Mouse (Mus musculus) stomach, embryonic 15.5 days (tissue): ENCODE measurements at regions not wholly inside any gene's neighbourhood (a gene's known extent, or its start where the extent isn't known, plus 50 kb on each side); places are given as distances from the start of the nearest gene placed in this dataset.

Experiments used
- ATAC-seq: fragments of 200-750 bp; cut with Nextera tagmentation; 2 replicates; pipeline ENCODE4 v1.8.0; 2017; ENCODE audit warnings: low read depth, moderate number of reproducible peaks, moderate TSS enrichment; ENCODE audit not compliant: insufficient read depth, low FRiP score
- H3K27ac ChIP-seq: fragments of 300-500 bp; sonication (generic); 2 replicates; pipeline ENCODE4 v1.5.1; 2015; ENCODE audit warnings: mild to moderate bottlenecking, inconsistent platforms
- H3K27me3 ChIP-seq: fragments of 300-500 bp; sonication (generic); replicated peaks from 2 replicates; pipeline ENCODE4 v1.6.1; 2015; ENCODE audit warnings: inconsistent platforms
- H3K36me3 ChIP-seq: fragments of 300-500 bp; sonication (generic); 2 replicates; pipeline ENCODE4 v1.6.1; 2015; ENCODE audit warnings: inconsistent platforms
- H3K4me1 ChIP-seq: fragments of 300-500 bp; sonication (generic); 2 replicates; pipeline ENCODE4 v1.6.1; 2015; ENCODE audit warnings: inconsistent platforms
- H3K4me2 ChIP-seq: fragments of 300-500 bp; sonication (generic); 2 replicates; pipeline ENCODE4 v1.6.1; 2015; ENCODE audit warnings: mild to moderate bottlenecking, inconsistent platforms
- H3K4me3 ChIP-seq: fragments of 300-500 bp; sonication (generic); replicated peaks from 2 replicates; pipeline ENCODE4 v1.5.1; 2015; ENCODE audit warnings: inconsistent platforms
- H3K9ac ChIP-seq: fragments of 300-500 bp; sonication (generic); 2 replicates; pipeline ENCODE4 v1.6.1; 2015; ENCODE audit warnings: inconsistent platforms
- H3K9me3 ChIP-seq: fragments of 300-500 bp; sonication (generic); 2 replicates; pipeline ENCODE4 v1.6.1; 2016; ENCODE audit warnings: inconsistent platforms
- WGBS: fragments of 180-500 bp; shearing (Covaris S2); methylation state at CpG from one replicate; pipeline ENCODE4 v1.1.7; 2015; 5-methylcytosine and 5-hydroxymethylcytosine counted together

- no peak for ATAC-seq
- peak overlapping the region; percentile 22; the same call in 1 of the 2 replicates for H3K4me2 ChIP-seq
Observed at GRCm38 (mm10) chr7:37357647-37358395, 415.6 kb downstream of the Zfp536 start.

DNA sequence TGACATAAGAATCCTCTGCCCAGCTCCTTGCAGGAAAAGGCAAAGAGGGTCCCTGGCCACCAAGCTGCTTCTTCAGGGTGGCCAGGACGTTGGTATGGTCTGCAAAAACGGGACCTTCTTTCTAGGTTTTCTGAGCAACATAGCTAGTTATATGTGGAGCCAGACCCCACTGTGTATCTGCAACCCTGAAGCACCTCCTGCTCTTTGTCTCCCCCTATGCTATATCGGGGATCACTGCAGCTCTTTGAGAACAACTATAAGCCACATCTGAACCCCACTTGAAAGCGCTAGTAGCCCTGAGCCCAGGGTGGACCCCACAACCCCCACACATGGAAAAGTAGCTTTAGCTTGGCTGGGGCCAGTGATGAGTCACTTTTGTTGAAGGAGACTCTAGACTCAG lies 414.9 kb downstream of the Zfp536 start:
- H3K9ac ChIP-seq, result no peak overlapping the region
- H3K36me3 ChIP-seq, result no peaks in the 10 kb centered on the region
- H3K4me1 ChIP-seq, result peaks cover 12% of the 10 kb centered on the region
- WGBS, result 64% methylated on average over 4 of the region's 4 CpGs
- H3K27me3 ChIP-seq, result no peaks in the 10 kb centered on the region
- H3K4me3 ChIP-seq, result no peak overlapping the region
- no peak overlapping the region for H3K27ac ChIP-seq
- no peak for ATAC-seq
- H3K4me2 ChIP-seq, result no peak overlapping the region
- no peaks in the 10 kb centered on the region for H3K9me3 ChIP-seq

More at GRCm38 (mm10) chr7:37357647-37358395, 415.6 kb downstream of the Zfp536 start:
- Histone ChIP-seq H3K36me3 (no peaks in the 10 kb centered on the region), H3K9ac (no peak overlapping the region), H3K27me3 (no peaks in the 10 kb centered on the region), H3K9me3 (no peaks in the 10 kb centered on the region), H3K4me1 (peaks cover 12% of the 10 kb centered on the region), H3K27ac (no peak overlapping the region), H3K4me3 (no peak overlapping the region)
- 20% methylated on average over 19 of the region's 21 CpGs for WGBS

DNA sequence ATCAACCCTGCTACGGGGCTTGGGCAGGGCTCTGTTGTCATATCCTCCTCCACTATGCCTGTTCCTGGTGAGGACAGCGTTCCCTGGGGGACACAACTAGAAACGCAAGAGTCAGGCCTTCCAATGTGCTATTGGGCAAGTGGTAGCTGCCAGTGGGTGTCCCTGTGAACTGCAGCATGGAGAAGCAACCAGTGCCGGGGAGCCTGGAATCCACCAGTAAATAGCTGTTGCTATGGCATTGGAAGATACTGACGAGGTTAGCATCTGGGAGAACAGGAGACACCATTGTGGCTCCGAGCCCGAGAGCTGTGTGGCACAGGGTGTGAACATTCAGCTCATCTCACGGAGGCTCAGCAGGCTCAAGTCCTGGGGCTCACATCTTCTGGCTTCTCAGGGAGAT lies 414.0 kb downstream of the Zfp536 start:
- ATAC-seq, result no peak
- Histone ChIP-seq H3K9ac (no peak overlapping the region), H3K27me3 (no peaks in the 10 kb centered on the region), H3K4me3 (no peak overlapping the region), H3K36me3 (no peaks in the 10 kb centered on the region), H3K4me1 (peaks cover 15% of the 10 kb centered on the region), H3K4me2 (no peak overlapping the region), H3K9me3 (no peaks in the 10 kb centered on the region), H3K27ac (no peak overlapping the region)
- WGBS, result 85% methylated on average over 8 of the region's 8 CpGs

- WGBS, result 8% methylated on average over 3 of the region's 3 CpGs
- Histone ChIP-seq H3K4me1 (peaks cover 15% of the 10 kb centered on the region), H3K27ac (no peak overlapping the region), H3K9ac (no peak overlapping the region), H3K27me3 (no peaks in the 10 kb centered on the region), H3K36me3 (no peaks in the 10 kb centered on the region), H3K4me3 (no peak overlapping the region), H3K4me2 (no peak overlapping the region), H3K9me3 (no peaks in the 10 kb centered on the region)
- no peak for ATAC-seq
Observed at GRCm38 (mm10) chr7:37360171-37360570, 413.3 kb downstream of the Zfp536 start.

DNA sequence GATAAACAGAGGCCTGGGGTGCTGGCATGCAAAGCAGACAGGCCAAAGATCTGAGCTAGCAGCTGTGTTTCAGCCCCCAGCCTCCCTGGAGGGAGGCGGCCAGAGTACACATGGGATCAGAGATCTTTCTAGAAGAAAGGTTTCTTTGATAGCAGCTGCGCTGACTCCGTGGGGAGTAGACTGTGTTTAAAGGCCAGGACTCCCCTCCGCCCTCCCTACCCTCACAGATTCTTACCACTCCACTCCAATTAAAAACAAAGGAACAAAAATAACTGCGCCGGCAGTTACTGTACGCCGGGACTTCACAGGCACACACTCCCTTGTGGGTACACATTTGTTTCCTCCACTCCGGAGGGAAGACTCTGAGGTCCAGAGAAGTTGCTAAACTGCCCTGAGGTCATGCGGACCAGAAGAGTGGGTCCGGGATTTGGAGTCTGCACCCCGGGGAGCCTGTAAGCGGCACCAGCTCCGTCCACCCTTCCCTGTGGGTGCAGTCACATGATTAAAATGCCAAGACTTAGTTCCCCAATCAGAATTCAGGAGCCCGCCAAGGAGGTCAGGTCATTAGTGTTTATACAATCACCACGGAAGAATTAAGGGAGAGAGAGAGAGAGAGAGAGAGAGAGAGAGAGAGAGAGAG lies 411.5 kb downstream of the Zfp536 start:
- 3% methylated on average over 16 of the region's 16 CpGs for WGBS
- Histone ChIP-seq H3K9ac (no peak overlapping the region), H3K9me3 (no peaks in the 10 kb centered on the region), H3K36me3 (no peaks in the 10 kb centered on the region), H3K4me2 (peak overlapping the region; percentile 62), H3K4me1 (peaks cover 15% of the 10 kb centered on the region), H3K4me3 (peak overlapping the region; percentile 34), H3K27me3 (no peaks in the 10 kb centered on the region), H3K27ac (peak overlapping the region; percentile 84)
- ATAC-seq, result peak; percentile 67

DNA sequence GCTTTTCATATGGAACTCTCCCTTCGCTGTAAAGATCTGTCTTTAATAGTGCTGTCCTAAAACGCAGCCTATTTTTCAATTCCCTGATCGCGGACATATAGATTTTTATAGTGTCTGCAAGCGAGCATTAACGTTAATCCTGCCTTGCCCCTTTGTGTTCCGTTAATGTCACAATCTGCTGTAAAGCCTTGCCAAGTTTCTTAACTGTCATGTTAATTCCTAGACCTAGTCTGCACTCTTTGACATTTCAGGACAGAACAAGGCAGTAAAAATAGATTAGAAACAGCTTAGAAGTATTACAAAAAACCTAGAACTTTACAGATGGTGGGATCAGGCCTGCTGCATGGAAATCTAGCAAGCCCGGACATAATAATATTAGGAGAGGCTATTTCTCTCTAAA lies 410.6 kb downstream of the Zfp536 start:
- 20% methylated on average over 8 of the region's 8 CpGs for WGBS
- Histone ChIP-seq H3K27ac (peak overlapping the region; percentile 80), H3K9ac (no peak overlapping the region), H3K4me2 (peak overlapping the region; percentile 62), H3K4me3 (0 out of 2 replicates have a peak overlapping the region, but pooled peaks have one; percentile 2), H3K9me3 (no peaks in the 10 kb centered on the region), H3K27me3 (no peaks in the 10 kb centered on the region), H3K4me1 (peaks cover 11% of the 10 kb centered on the region), H3K36me3 (no peaks in the 10 kb centered on the region)
- no peak for ATAC-seq

DNA sequence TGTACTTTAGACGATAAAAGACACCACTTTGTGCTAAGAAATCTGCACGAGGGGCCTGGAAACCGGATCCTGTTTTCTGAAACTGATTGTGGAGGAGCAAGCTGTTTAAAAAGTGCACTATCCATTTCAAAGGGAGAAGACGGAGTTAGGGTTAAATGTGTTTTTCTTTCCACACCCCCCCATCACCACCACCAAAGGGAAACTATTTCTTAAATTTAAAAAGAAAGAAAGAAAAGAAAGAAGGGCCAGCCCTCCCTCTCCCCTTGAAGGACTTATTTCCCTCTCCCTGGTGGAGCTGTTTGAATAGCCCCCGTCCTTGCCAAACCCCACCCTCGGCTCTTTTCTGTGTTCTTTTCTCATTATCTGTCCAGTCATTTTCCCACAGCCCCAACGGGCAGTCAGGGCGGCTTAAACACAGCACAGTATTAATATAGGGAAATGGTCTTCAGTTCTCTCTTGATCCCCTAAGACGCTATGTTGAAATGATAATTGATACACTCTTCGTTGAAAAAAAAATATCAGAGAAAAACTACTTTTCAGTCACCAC lies 409.7 kb downstream of the Zfp536 start:
- no peaks in the 10 kb centered on the region for H3K9me3 ChIP-seq
- H3K36me3 ChIP-seq, result no peaks in the 10 kb centered on the region
- ATAC-seq, result no peak
- H3K27ac ChIP-seq, result peak overlapping the region; percentile 80
- peak overlapping the region; percentile 9; the same call in 1 of the 2 replicates for H3K4me2 ChIP-seq
- no peak overlapping the region for H3K9ac ChIP-seq
- WGBS, result 16% methylated on average over 10 of the region's 10 CpGs
- H3K4me3 ChIP-seq, result no peak overlapping the region
- no peaks in the 10 kb centered on the region for H3K27me3 ChIP-seq
- peaks cover 11% of the 10 kb centered on the region for H3K4me1 ChIP-seq

- Histone ChIP-seq H3K4me2 (no peak overlapping the region), H3K27ac (peak overlapping the region; percentile 80; the same call in 1 of the 2 replicates), H3K27me3 (no peaks in the 10 kb centered on the region), H3K36me3 (no peaks in the 10 kb centered on the region), H3K9me3 (no peaks in the 10 kb centered on the region), H3K4me1 (peaks cover 11% of the 10 kb centered on the region), H3K4me3 (no peak overlapping the region), H3K9ac (no peak overlapping the region)
- WGBS, result 42% methylated on average over 9 of the region's 9 CpGs
- no peak for ATAC-seq
Observed at GRCm38 (mm10) chr7:37364221-37364620, 409.2 kb downstream of the Zfp536 start.

- H3K4me3 ChIP-seq, result no peak overlapping the region
- no peak overlapping the region; the same call in 1 of the 2 replicates for H3K27ac ChIP-seq
- H3K9me3 ChIP-seq, result no peaks in the 10 kb centered on the region
- no peak overlapping the region for H3K4me2 ChIP-seq
- WGBS, result 68% methylated on average over 19 of the region's 19 CpGs
- no peak for ATAC-seq
- no peaks in the 10 kb centered on the region for H3K27me3 ChIP-seq
- no peak overlapping the region for H3K9ac ChIP-seq
- H3K4me1 ChIP-seq, result peaks cover 11% of the 10 kb centered on the region
- H3K36me3 ChIP-seq, result no peaks in the 10 kb centered on the region
Observed at GRCm38 (mm10) chr7:37366006-37366405, 407.4 kb downstream of the Zfp536 start.

DNA sequence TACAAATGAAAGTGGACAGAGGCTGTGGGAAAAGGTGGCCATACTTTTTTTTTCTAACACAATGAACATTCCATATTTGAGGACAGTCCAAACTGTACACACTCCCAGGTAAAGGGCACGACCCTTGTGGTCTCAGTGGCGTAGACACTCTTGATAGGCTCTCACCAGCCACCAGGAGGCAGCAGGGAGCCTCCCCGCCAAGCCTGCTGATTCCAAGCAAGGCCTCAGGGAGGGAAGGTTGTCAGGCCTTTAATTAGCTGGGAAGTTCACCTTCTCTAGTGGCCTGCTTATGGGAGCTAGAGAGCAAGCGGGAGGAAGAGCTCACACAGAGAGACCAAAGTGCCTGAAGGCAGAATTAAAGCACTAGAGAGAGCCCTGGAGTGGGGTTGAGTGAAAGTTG lies 403.7 kb downstream of the Zfp536 start:
- H3K36me3 ChIP-seq, result no peaks in the 10 kb centered on the region
- H3K9ac ChIP-seq, result no peak overlapping the region
- no peak overlapping the region for H3K4me3 ChIP-seq
- H3K4me2 ChIP-seq, result no peak overlapping the region
- H3K9me3 ChIP-seq, result no peaks in the 10 kb centered on the region
- H3K4me1 ChIP-seq, result no peaks in the 10 kb centered on the region
- ATAC-seq, result no peak
- H3K27me3 ChIP-seq, result no peaks in the 10 kb centered on the region; the same call in 1 of the 2 replicates
- H3K27ac ChIP-seq, result no peak overlapping the region
- 63% methylated on average over 4 of the region's 4 CpGs for WGBS

- no peak; the same call in 1 of the 2 replicates for ATAC-seq
- H3K4me3 ChIP-seq, result no peak overlapping the region
- no peak overlapping the region for H3K9ac ChIP-seq
- WGBS, result 11% methylated on average over 11 of the region's 11 CpGs
- H3K36me3 ChIP-seq, result no peaks in the 10 kb centered on the region
- peaks cover 6% of the 10 kb centered on the region; the same call in 1 of the 2 replicates for H3K4me1 ChIP-seq
- H3K27ac ChIP-seq, result no peak overlapping the region
- H3K9me3 ChIP-seq, result no peaks in the 10 kb centered on the region
- no peak overlapping the region for H3K4me2 ChIP-seq
- no peaks in the 10 kb centered on the region; the same call in 1 of the 2 replicates for H3K27me3 ChIP-seq
Observed at GRCm38 (mm10) chr7:37373864-37374263, 399.6 kb downstream of the Zfp536 start.

GRCm38 (mm10) chr7:37375044-37375443 lies 398.4 kb downstream of the Zfp536 start:
- WGBS, result 67% methylated on average over 9 of the region's 9 CpGs
- Histone ChIP-seq H3K4me1 (peaks cover 6% of the 10 kb centered on the region; the same call in 1 of the 2 replicates), H3K27ac (no peak overlapping the region), H3K9ac (no peak overlapping the region), H3K9me3 (no peaks in the 10 kb centered on the region), H3K4me2 (no peak overlapping the region), H3K27me3 (no peaks in the 10 kb centered on the region; the same call in 1 of the 2 replicates), H3K36me3 (no peaks in the 10 kb centered on the region), H3K4me3 (no peak overlapping the region)
- ATAC-seq, result no peak
